In genomic region chr2:60963616-60964015, GRCm38 (mm10) we compare ENCODE assay signal across 8 mouse cellular contexts. TPM values are rescaled to one million over a fixed set of nuclear protein-coding genes. Genes with fewer than 3 reads are reported as not detected.
DNase-seq lines count a peak whose midpoint lies in the region; ATAC-seq and TF ChIP-seq lines count a peak whose summit lies in the region.

No protein-coding gene starts in this region.

- no peak overlapping the region for H3K9ac ChIP-seq in liver, embryonic 15.5 days

- ATAC-seq in liver, embryonic 15.5 days (ENCODE audit: insufficient read depth): no peak
- no peak for ATAC-seq in megakaryocyte-erythroid progenitor cell, adult 5-6 weeks (replicated peaks; ENCODE audit: low FRiP score, low TSS enrichment, poor library complexity, severe bottlenecking)
- no peak for ATAC-seq in granulocyte monocyte progenitor cell, adult 5-6 weeks (replicated peaks; ENCODE audit: poor library complexity, severe bottlenecking)

- TF ChIP-seq CTCF in bone marrow macrophage, adult 2 months (IDR thresholded peaks at IDR 0.05; ENCODE audit: low read depth, low read length): no peak

- 9% methylated on average over 5 of the region's 5 CpGs for WGBS in heart, embryonic 10.5 days
- 31% methylated on average over 5 of the region's 5 CpGs for WGBS in liver, embryonic 15.5 days (ENCODE audit: insufficient replicate concordance)

- DNase-seq in heart, embryonic 10.5 days (ENCODE audit: low spot score): no peak
- no peak for DNase-seq in heart, adult 8-10 months (ENCODE audit: low spot score)
- peak; percentile 41 for DNase-seq in heart, postnatal 4 days
- DNase-seq in retina, embryonic 14.5 days (ENCODE audit: low spot score): peak; percentile 47

- H3K4me1 ChIP-seq in heart, embryonic 10.5 days: peaks cover 21% of the 10 kb centered on the region
- H3K4me1 ChIP-seq in bone marrow macrophage, adult 2 months (ENCODE audit: control insufficient read depth, insufficient read depth, low read length): peaks cover 4% of the 10 kb centered on the region; the same call in 1 of the 2 replicates
- H3K4me1 ChIP-seq in liver, embryonic 15.5 days (replicated peaks): no peaks in the 10 kb centered on the region

- no peaks in the 10 kb centered on the region for H3K36me3 ChIP-seq in heart, embryonic 10.5 days
- H3K36me3 ChIP-seq in liver, embryonic 15.5 days (replicated peaks): no peaks in the 10 kb centered on the region

- no peaks in the 10 kb centered on the region for H3K27me3 ChIP-seq in heart, embryonic 10.5 days (ENCODE audit: insufficient read depth, poor library complexity, severe bottlenecking)
- peaks cover 46% of the 10 kb centered on the region for H3K27me3 ChIP-seq in liver, embryonic 15.5 days

- H3K27ac ChIP-seq in heart, embryonic 10.5 days: peak overlapping the region; percentile 99
- H3K27ac ChIP-seq in bone marrow macrophage, adult 2 months (ENCODE audit: insufficient read depth, low read depth, low read length): no peak overlapping the region
- peak overlapping the region; percentile 73; the same call in 1 of the 2 replicates for H3K27ac ChIP-seq in liver, embryonic 15.5 days (replicated peaks)

- H3K4me3 ChIP-seq in heart, embryonic 10.5 days: peak overlapping the region; percentile 82
- peak overlapping the region; percentile 78 for H3K4me3 ChIP-seq in bone marrow macrophage, adult 2 months (ENCODE audit: insufficient read depth, low read length)
- H3K4me3 ChIP-seq in liver, embryonic 15.5 days (replicated peaks): peak overlapping the region; percentile 59

- TF ChIP-seq POLR2A in bone marrow macrophage, adult 2 months (IDR thresholded peaks at IDR 0.05; ENCODE audit: borderline replicate concordance, low read depth, low read length): no peak

- H3K9me3 ChIP-seq in heart, embryonic 10.5 days: no peaks in the 10 kb centered on the region
- H3K9me3 ChIP-seq in liver, embryonic 15.5 days (replicated peaks): no peaks in the 10 kb centered on the region

- peak overlapping the region; percentile 62 for H3K4me2 ChIP-seq in liver, embryonic 15.5 days

RNA-seq across cellular contexts. Expression of gene Rbms1, which starts 0.6 kb away (rescaled TPM):
- polyA plus RNA-seq in heart, embryonic 10.5 days (2016; fragmentation: Nextera tagmentation; extraction: Ambion mirVana): 124 and 146 TPM in 2 replicates
- 10 to 100 TPM; 32.4 to 42.9 (median 38.5) TPM for total RNA-seq in heart, adult 8-10 months (2022)
- 109 and 111 TPM in 2 replicates for polyA plus RNA-seq in bone marrow macrophage, adult 2 months (2012; ENCODE audit: insufficient read depth, insufficient read length, missing spikeins)
- total RNA-seq in heart, postnatal 4 days (2021): 10 to 100 TPM; 95.2 to 98.9 TPM
- polyA plus RNA-seq in liver, embryonic 15.5 days (2015; fragmentation: Nextera tagmentation; extraction: Ambion mirVana): 47.8 and 55.2 TPM in 2 replicates
- 8.9 and 15.6 TPM in 2 replicates for total RNA-seq in megakaryocyte-erythroid progenitor cell, adult 5-6 weeks (2014; fragmentation: Nextera tagmentation)
- 13.1 and 16.4 TPM in 2 replicates for total RNA-seq in megakaryocyte-erythroid progenitor cell, adult 5-6 weeks (2017)
- 22.6 and 30.9 TPM in 2 replicates for total RNA-seq in granulocyte monocyte progenitor cell, adult 5-6 weeks (2014; fragmentation: Nextera tagmentation)
- 23.4 and 27.5 TPM in 2 replicates for total RNA-seq in granulocyte monocyte progenitor cell, adult 5-6 weeks (2017)

Comparison
In these comparisons a context has a peak if more than half of its experiments do, and no peak if none do; other contexts are left out.
1. DNase-seq: peak in heart, postnatal 4 days (single experiment) and retina, embryonic 14.5 days (single experiment); none in heart, embryonic 10.5 days (single experiment) and heart, adult 8-10 months (single experiment).
2. Peak in every context shown above with its lines, with median percentiles within 50 percentile points of each other: H3K4me3 ChIP-seq.